Mouse (Mus musculus): ENCODE measurements around the gene Sox18. TPM values are rescaled to one million over a fixed set of nuclear protein-coding genes. Genes with fewer than 3 reads are reported as not detected.

Sox18 gene
- polyA plus RNA-seq, 1 experiment from 2014 or later, result 49.9 TPM

GRCm38 (mm10) chr2:181635865-181636264, 35.6 kb downstream of the Sox18 start:
- Histone ChIP-seq H3K9me3 (replicated peaks) (no peaks in the 10 kb centered on the region), H3K36me3 (peaks cover 85% of the 10 kb centered on the region), H3K27ac (no peak overlapping the region), H3K27me3 (no peaks in the 10 kb centered on the region), H3K4me3 (replicated peaks) (no peak overlapping the region), H3K4me2 (no peak overlapping the region), H3K4me1 (no peaks in the 10 kb centered on the region), H3K9ac (no peak overlapping the region)
- no peak for ATAC-seq (replicated peaks; ENCODE audit: low FRiP score)
- WGBS, result 91% methylated on average over 3 of the region's 3 CpGs

DNA sequence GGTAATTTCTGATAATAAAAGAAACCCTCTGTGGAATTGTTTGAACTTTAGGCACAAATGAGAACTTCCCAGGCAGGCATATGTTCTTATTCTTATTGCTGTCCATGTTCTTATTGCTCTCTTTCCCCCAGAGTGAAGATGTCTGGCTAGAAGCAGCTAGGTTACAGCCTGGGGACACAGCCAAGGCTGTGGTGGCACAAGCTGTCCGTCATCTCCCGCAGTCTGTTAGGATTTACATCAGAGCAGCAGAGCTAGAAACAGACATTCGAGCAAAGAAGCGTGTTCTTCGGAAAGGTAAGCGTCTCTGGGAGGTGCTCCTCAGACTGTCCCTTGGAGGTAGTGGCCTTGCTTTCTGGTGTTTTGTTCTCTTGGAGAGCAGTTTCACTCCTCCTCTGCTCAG, 38.8 kb downstream of the Sox18 start:
- no peak for ATAC-seq (replicated peaks; ENCODE audit: low FRiP score)
- no peak overlapping the region for H3K9ac ChIP-seq

GRCm38 (mm10) chr2:181628471-181628870, 43.0 kb downstream of the Sox18 start:
- H3K36me3 ChIP-seq, result peaks cover 71% of the 10 kb centered on the region
- H3K9ac ChIP-seq, result no peak overlapping the region
- H3K27me3 ChIP-seq, result no peaks in the 10 kb centered on the region
- no peak overlapping the region for H3K4me2 ChIP-seq
- ATAC-seq (replicated peaks; ENCODE audit: low FRiP score), result no peak
- H3K4me1 ChIP-seq, result no peaks in the 10 kb centered on the region
- no peaks in the 10 kb centered on the region for H3K9me3 ChIP-seq (replicated peaks)
- no peak overlapping the region for H3K27ac ChIP-seq
- no peak overlapping the region for H3K4me3 ChIP-seq (replicated peaks)

More for the DNA sequence above, 38.8 kb downstream of the Sox18 start:
- H3K4me1 ChIP-seq, result no peaks in the 10 kb centered on the region
- no peak overlapping the region for H3K4me3 ChIP-seq (replicated peaks)
- peaks cover 73% of the 10 kb centered on the region for H3K36me3 ChIP-seq
- H3K27ac ChIP-seq, result no peak overlapping the region
- no peaks in the 10 kb centered on the region for H3K9me3 ChIP-seq (replicated peaks)
- no peak overlapping the region for H3K4me2 ChIP-seq
- no peaks in the 10 kb centered on the region for H3K27me3 ChIP-seq
- WGBS, result 92% methylated on average over 6 of the region's 6 CpGs

DNA sequence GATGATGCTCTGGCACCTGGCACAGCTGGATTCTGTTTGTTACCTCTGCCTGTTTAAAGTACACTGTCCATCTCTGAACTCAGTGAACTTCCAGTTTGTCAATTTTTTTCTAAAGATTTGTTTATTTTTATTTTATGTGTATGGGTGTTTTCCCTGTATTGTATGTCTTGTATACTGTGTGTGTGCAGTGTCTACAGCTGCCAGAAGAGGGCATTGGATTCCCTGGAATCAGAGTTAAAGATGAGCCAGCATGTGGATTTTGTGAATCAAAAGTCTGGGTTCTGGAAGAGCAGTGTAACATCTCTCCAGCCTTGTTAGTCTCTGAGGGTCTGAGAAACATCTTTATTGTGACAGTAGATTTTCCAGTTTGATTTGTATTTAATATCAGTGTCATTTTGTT, 48.0 kb downstream of the Sox18 start:
- no peaks in the 10 kb centered on the region for H3K4me1 ChIP-seq
- no peak overlapping the region for H3K4me2 ChIP-seq
- ATAC-seq (replicated peaks; ENCODE audit: low FRiP score), result no peak
- no peak overlapping the region for H3K27ac ChIP-seq
- no peak overlapping the region for H3K9ac ChIP-seq
- H3K4me3 ChIP-seq (replicated peaks), result no peak overlapping the region
- H3K27me3 ChIP-seq, result no peaks in the 10 kb centered on the region
- H3K36me3 ChIP-seq, result peaks cover 84% of the 10 kb centered on the region
- H3K9me3 ChIP-seq (replicated peaks), result no peaks in the 10 kb centered on the region

Other genes starting within 250 kb of the Sox18 start
- gene Zbtb46, start 212.2 kb downstream of the Sox18 start, polyA plus RNA-seq (2015; fragmentation: Nextera tagmentation; extraction: Ambion mirVana), result 25.5 and 28.0 TPM in 2 replicates
- gene Abhd16b, start 178.4 kb downstream of the Sox18 start, polyA plus RNA-seq (2015; fragmentation: Nextera tagmentation; extraction: Ambion mirVana), result 0.30 TPM in 1 of 2 replicates, not detected in the other
- 162 and 169 TPM in 2 replicates for gene Tpd52l2, start 174.5 kb downstream of the Sox18 start, polyA plus RNA-seq (2015; fragmentation: Nextera tagmentation; extraction: Ambion mirVana)
- gene Dnajc5, start 151.2 kb downstream of the Sox18 start, polyA plus RNA-seq (2015; fragmentation: Nextera tagmentation; extraction: Ambion mirVana), result 84.4 and 88.6 TPM in 2 replicates
- gene Uckl1, start 86.7 kb downstream of the Sox18 start, polyA plus RNA-seq (2015; fragmentation: Nextera tagmentation; extraction: Ambion mirVana), result 50.7 and 59.0 TPM in 2 replicates
- 67.4 and 69.5 TPM in 2 replicates for gene Prpf6, start 79.8 kb downstream of the Sox18 start, polyA plus RNA-seq (2015; fragmentation: Nextera tagmentation; extraction: Ambion mirVana)
- 43.1 and 51.6 TPM in 2 replicates for gene Zfp512b, start 78.8 kb downstream of the Sox18 start, polyA plus RNA-seq (2015; fragmentation: Nextera tagmentation; extraction: Ambion mirVana)
- 24.6 and 26.3 TPM in 2 replicates for gene Samd10, start 72.4 kb downstream of the Sox18 start, polyA plus RNA-seq (2015; fragmentation: Nextera tagmentation; extraction: Ambion mirVana)
- 0.21 TPM in 1 of 2 replicates, not detected in the other for gene Gm29797, start 14.6 kb downstream of the Sox18 start, polyA plus RNA-seq (2015; fragmentation: Nextera tagmentation; extraction: Ambion mirVana)
- gene Tcea2, start 8.7 kb upstream of the Sox18 start, polyA plus RNA-seq (2015; fragmentation: Nextera tagmentation; extraction: Ambion mirVana), result 25.6 and 25.9 TPM in 2 replicates
- gene Rgs19, start 22.3 kb upstream of the Sox18 start, polyA plus RNA-seq (2015; fragmentation: Nextera tagmentation; extraction: Ambion mirVana), result 56.6 and 61.7 TPM in 2 replicates
- 0.22 TPM in 1 of 2 replicates, not detected in the other for gene Lkaaear1, start 26.8 kb upstream of the Sox18 start, polyA plus RNA-seq (2015; fragmentation: Nextera tagmentation; extraction: Ambion mirVana)
- gene Oprl1, start 43.4 kb upstream of the Sox18 start, polyA plus RNA-seq (2015; fragmentation: Nextera tagmentation; extraction: Ambion mirVana), result 0.36 and 1.9 TPM in 2 replicates
- 0.26 and 0.71 TPM in 2 replicates for gene Myt1, start 91.7 kb upstream of the Sox18 start, polyA plus RNA-seq (2015; fragmentation: Nextera tagmentation; extraction: Ambion mirVana)
- 33.6 and 36.2 TPM in 2 replicates for gene Pcmtd2, start 166.2 kb upstream of the Sox18 start, polyA plus RNA-seq (2015; fragmentation: Nextera tagmentation; extraction: Ambion mirVana)
- gene Polr3k, start 192.7 kb upstream of the Sox18 start, polyA plus RNA-seq (2015; fragmentation: Nextera tagmentation; extraction: Ambion mirVana), result 69.0 and 73.9 TPM in 2 replicates